Mouse (Mus musculus) hindbrain, embryonic 15.5 days (tissue): ENCODE results near the gene Soga1. TPM values are rescaled to one million over a fixed set of nuclear protein-coding genes. Genes with fewer than 3 reads are reported as not detected.

ENCODE experiments used
- ATAC-seq: fragments of 200-750 bp; cut with Nextera tagmentation; 2 replicates; pipeline ENCODE4 v1.8.0; 2017; ENCODE audit warnings: low read depth, moderate number of reproducible peaks, moderate TSS enrichment; ENCODE audit not compliant: low FRiP score
- H3K27ac ChIP-seq: fragments of 300-500 bp; sonication (generic); replicated peaks from 2 replicates; pipeline ENCODE4 v1.5.1; 2015; ENCODE audit warnings: mild to moderate bottlenecking, inconsistent platforms
- H3K27me3 ChIP-seq: fragments of 300-500 bp; sonication (generic); 2 replicates; pipeline ENCODE4 v1.6.1; 2015; ENCODE audit warnings: control low read depth, inconsistent platforms
- H3K36me3 ChIP-seq: fragments of 300-500 bp; sonication (generic); 2 replicates; pipeline ENCODE4 v1.6.1; 2015; ENCODE audit warnings: control low read depth, inconsistent platforms
- H3K4me1 ChIP-seq: fragments of 300-500 bp; sonication (generic); replicated peaks from 2 replicates; pipeline ENCODE4 v1.6.1; 2015; ENCODE audit warnings: control low read depth, inconsistent platforms
- H3K4me2 ChIP-seq: fragments of 300-500 bp; sonication (generic); 2 replicates; pipeline ENCODE4 v1.6.1; 2015; ENCODE audit warnings: moderate library complexity, mild to moderate bottlenecking, inconsistent platforms
- H3K4me3 ChIP-seq: fragments of 300-500 bp; sonication (generic); 2 replicates; pipeline ENCODE4 v1.5.1; 2015; ENCODE audit warnings: mild to moderate bottlenecking, inconsistent platforms
- H3K9ac ChIP-seq: fragments of 300-500 bp; sonication (generic); 2 replicates; pipeline ENCODE4 v1.6.1; 2015; ENCODE audit warnings: inconsistent platforms
- H3K9me3 ChIP-seq: fragments of 300-500 bp; sonication (generic); 2 replicates; pipeline ENCODE4 v1.6.1; 2016; ENCODE audit warnings: control low read depth, inconsistent platforms
- WGBS: fragments of 180-500 bp; shearing (Covaris S2); methylation state at CpG from one replicate; pipeline ENCODE4 v1.1.7; 2015; 5-methylcytosine and 5-hydroxymethylcytosine counted together
- polyA plus RNA-seq: library from polyadenylated mRNA; unstranded; fragments of >200 nt; fragmentation: Nextera tagmentation; extraction: Ambion mirVana; gene quantifications from 2 replicates; pipeline ENCODE4 v1.2.1, GENCODE M21; 2015

Gene Soga1
- polyA plus RNA-seq, 1 experiment from 2014 or later, result 5.2 TPM

DNA sequence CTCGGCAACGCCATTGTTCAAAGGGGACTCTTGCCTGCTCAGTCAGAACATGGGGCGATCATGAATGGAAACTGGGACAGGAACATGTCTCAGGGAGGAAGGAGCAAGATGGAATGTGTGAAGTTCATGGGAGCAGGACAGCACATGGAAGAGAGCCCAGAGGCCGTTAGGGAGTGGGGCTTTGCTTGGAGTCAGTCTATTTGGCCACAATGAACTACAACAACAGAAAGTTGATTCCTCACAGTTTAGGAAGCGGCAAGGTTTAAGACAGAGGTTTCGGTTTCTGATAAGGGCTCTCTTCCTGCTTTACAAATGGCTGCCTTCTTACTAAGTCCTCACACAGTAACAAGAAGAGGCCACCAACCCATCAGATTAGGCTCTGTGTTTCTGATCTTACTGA lies 111.7 kb downstream of the Soga1 start:
- no peaks in the 10 kb centered on the region for H3K9me3 ChIP-seq
- no peak overlapping the region for H3K27ac ChIP-seq
- 73% methylated on average over 6 of the region's 6 CpGs for WGBS
- H3K36me3 ChIP-seq, result peaks cover 5% of the 10 kb centered on the region; the same call in 1 of the 2 replicates
- H3K9ac ChIP-seq, result no peak overlapping the region
- H3K27me3 ChIP-seq, result no peaks in the 10 kb centered on the region
- H3K4me1 ChIP-seq, result no peaks in the 10 kb centered on the region
- ATAC-seq, result no peak
- no peak overlapping the region for H3K4me3 ChIP-seq
- H3K4me2 ChIP-seq, result no peak overlapping the region

Other genes starting within 250 kb of the Soga1 start
- gene Tgif2, start 239.2 kb downstream of the Soga1 start, polyA plus RNA-seq, result 21.3 and 22.6 TPM in 2 replicates
- 9.1 TPM in 2 replicates for gene 4930518I15Rik, start 221.3 kb downstream of the Soga1 start, polyA plus RNA-seq
- gene Rab5if, start 216.1 kb downstream of the Soga1 start, polyA plus RNA-seq, result 145 and 148 TPM in 2 replicates
- gene Sla2, start 192.1 kb downstream of the Soga1 start, polyA plus RNA-seq, result 0.17 TPM in 1 of 2 replicates, not detected in the other
- gene Ndrg3, start 87.2 kb downstream of the Soga1 start, polyA plus RNA-seq, result 135 and 141 TPM in 2 replicates
- gene Dsn1, start 72.1 kb downstream of the Soga1 start, polyA plus RNA-seq, result 11.0 and 13.2 TPM in 2 replicates
- gene Tldc2, start 7.8 kb upstream of the Soga1 start, polyA plus RNA-seq, result not detected in 2 replicates
- gene Samhd1, start 56.0 kb upstream of the Soga1 start, polyA plus RNA-seq, result 9.7 and 12.3 TPM in 2 replicates
- 6.3 and 7.5 TPM in 2 replicates for gene Rbl1, start 125.3 kb upstream of the Soga1 start, polyA plus RNA-seq
- 222 and 223 TPM in 2 replicates for gene Rpn2, start 199.8 kb upstream of the Soga1 start, polyA plus RNA-seq
- 0.36 and 0.75 TPM in 2 replicates for gene Mroh8, start 200.3 kb upstream of the Soga1 start, polyA plus RNA-seq